Mouse (Mus musculus): ENCODE results near the gene 4930503B20Rik. TPM values are rescaled to one million over a fixed set of nuclear protein-coding genes. Genes with fewer than 3 reads are reported as not detected.
A peak's percentile ranks its signal among the peaks of the same experiment; 100 is the strongest.

Gene 4930503B20Rik
- polyA plus RNA-seq, 1 experiment from 2014 or later = 0.12 TPM

GRCm38 (mm10) chr3:146650716-146651115, 401 bp downstream of the 4930503B20Rik start:
- Histone ChIP-seq H3K4me3 (no peak overlapping the region), H3K9me3 (no peaks in the 10 kb centered on the region), H3K4me1 (0 out of 2 replicates have a peak, but pooled peaks cover 4% of the 10 kb centered on the region), H3K36me3 (no peaks in the 10 kb centered on the region), H3K4me2 (no peak overlapping the region), H3K9ac (no peak overlapping the region), H3K27me3 (no peaks in the 10 kb centered on the region), H3K27ac (no peak overlapping the region)
- no peak for ATAC-seq (ENCODE audit: borderline replicate concordance, extremely low read depth, low FRiP score, low TSS enrichment)
- WGBS = 81% methylated on average over 10 of the region's 10 CpGs

GRCm38 (mm10) chr3:146649311-146649894, 1.7 kb downstream of the 4930503B20Rik start:
- 68% methylated on average over 10 of the region's 10 CpGs for WGBS

GRCm38 (mm10) chr3:146641818-146642427, 9.2 kb downstream of the 4930503B20Rik start:
- no peak overlapping the region for H3K4me3 ChIP-seq
- no peaks in the 10 kb centered on the region for H3K36me3 ChIP-seq
- peak; percentile 55; the same call in 1 of the 2 replicates for ATAC-seq (ENCODE audit: borderline replicate concordance, extremely low read depth, low FRiP score, low TSS enrichment)
- WGBS = 41% methylated on average over 4 of the region's 4 CpGs
- no peak overlapping the region for H3K9ac ChIP-seq
- H3K27me3 ChIP-seq = no peaks in the 10 kb centered on the region
- no peaks in the 10 kb centered on the region for H3K9me3 ChIP-seq
- peaks cover 9% of the 10 kb centered on the region; the same call in 1 of the 2 replicates for H3K4me1 ChIP-seq
- no peak overlapping the region for H3K4me2 ChIP-seq
- no peak overlapping the region for H3K27ac ChIP-seq

More at GRCm38 (mm10) chr3:146649311-146649894, 1.7 kb downstream of the 4930503B20Rik start:
- H3K4me1 ChIP-seq = 0 out of 2 replicates have a peak, but pooled peaks cover 4% of the 10 kb centered on the region
- H3K4me2 ChIP-seq = no peak overlapping the region
- ATAC-seq (ENCODE audit: borderline replicate concordance, extremely low read depth, low FRiP score, low TSS enrichment) = no peak
- H3K9me3 ChIP-seq = no peaks in the 10 kb centered on the region
- H3K4me3 ChIP-seq = no peak overlapping the region
- H3K36me3 ChIP-seq = no peaks in the 10 kb centered on the region
- H3K27me3 ChIP-seq = no peaks in the 10 kb centered on the region
- H3K9ac ChIP-seq = no peak overlapping the region
- H3K27ac ChIP-seq = no peak overlapping the region

- Histone ChIP-seq H3K27me3 (no peaks in the 10 kb centered on the region), H3K27ac (no peak overlapping the region), H3K36me3 (no peaks in the 10 kb centered on the region), H3K9me3 (no peaks in the 10 kb centered on the region), H3K4me2 (no peak overlapping the region), H3K4me3 (no peak overlapping the region), H3K9ac (no peak overlapping the region), H3K4me1 (no peaks in the 10 kb centered on the region)
- ATAC-seq (ENCODE audit: borderline replicate concordance, extremely low read depth, low FRiP score, low TSS enrichment) = no peak
- WGBS = 82% methylated on average over 5 of the region's 5 CpGs
Observed at GRCm38 (mm10) chr3:146632506-146632905, 18.6 kb downstream of the 4930503B20Rik start.

- Histone ChIP-seq H3K9me3 (no peaks in the 10 kb centered on the region), H3K4me1 (no peaks in the 10 kb centered on the region), H3K27me3 (no peaks in the 10 kb centered on the region), H3K4me3 (no peak overlapping the region), H3K36me3 (no peaks in the 10 kb centered on the region), H3K9ac (no peak overlapping the region), H3K27ac (no peak overlapping the region), H3K4me2 (no peak overlapping the region)
- ATAC-seq (ENCODE audit: borderline replicate concordance, extremely low read depth, low FRiP score, low TSS enrichment) = no peak
- WGBS = 63% methylated on average over 8 of the region's 8 CpGs
Observed at GRCm38 (mm10) chr3:146628227-146628982, 22.7 kb downstream of the 4930503B20Rik start.

- Histone ChIP-seq H3K9me3 (no peaks in the 10 kb centered on the region), H3K27ac (no peak overlapping the region), H3K9ac (no peak overlapping the region), H3K4me2 (no peak overlapping the region), H3K36me3 (no peaks in the 10 kb centered on the region), H3K4me3 (no peak overlapping the region), H3K27me3 (no peaks in the 10 kb centered on the region), H3K4me1 (no peaks in the 10 kb centered on the region)
- WGBS = 82% methylated on average over 4 of the region's 4 CpGs
- ATAC-seq (ENCODE audit: borderline replicate concordance, extremely low read depth, low FRiP score, low TSS enrichment) = no peak
Observed at GRCm38 (mm10) chr3:146625766-146626165, 25.4 kb downstream of the 4930503B20Rik start.

GRCm38 (mm10) chr3:146621966-146622365, 29.2 kb downstream of the 4930503B20Rik start:
- no peak overlapping the region for H3K4me3 ChIP-seq
- ATAC-seq (ENCODE audit: borderline replicate concordance, extremely low read depth, low FRiP score, low TSS enrichment) = no peak
- 85% methylated on average over 11 of the region's 11 CpGs for WGBS
- no peak overlapping the region for H3K4me2 ChIP-seq
- no peaks in the 10 kb centered on the region for H3K4me1 ChIP-seq
- no peaks in the 10 kb centered on the region for H3K27me3 ChIP-seq
- H3K27ac ChIP-seq = no peak overlapping the region
- H3K9me3 ChIP-seq = no peaks in the 10 kb centered on the region
- H3K9ac ChIP-seq = no peak overlapping the region
- no peaks in the 10 kb centered on the region for H3K36me3 ChIP-seq

GRCm38 (mm10) chr3:146620555-146621249, 30.4 kb downstream of the 4930503B20Rik start:
- Histone ChIP-seq H3K9ac (no peak overlapping the region), H3K4me1 (no peaks in the 10 kb centered on the region), H3K27me3 (no peaks in the 10 kb centered on the region), H3K36me3 (no peaks in the 10 kb centered on the region), H3K4me3 (no peak overlapping the region), H3K27ac (no peak overlapping the region), H3K4me2 (no peak overlapping the region), H3K9me3 (no peaks in the 10 kb centered on the region)
- 76% methylated on average over 14 of the region's 14 CpGs for WGBS
- ATAC-seq (ENCODE audit: borderline replicate concordance, extremely low read depth, low FRiP score, low TSS enrichment) = no peak

- 80% methylated on average over 10 of the region's 10 CpGs for WGBS
Observed at GRCm38 (mm10) chr3:146620101-146620500, 31.0 kb downstream of the 4930503B20Rik start.

GRCm38 (mm10) chr3:146618357-146618756, 32.8 kb downstream of the 4930503B20Rik start:
- H3K27ac ChIP-seq = no peak overlapping the region
- H3K4me3 ChIP-seq = no peak overlapping the region
- 51% methylated on average over 4 of the region's 4 CpGs for WGBS
- H3K4me2 ChIP-seq = no peak overlapping the region
- no peaks in the 10 kb centered on the region for H3K9me3 ChIP-seq
- H3K36me3 ChIP-seq = no peaks in the 10 kb centered on the region
- no peak overlapping the region for H3K9ac ChIP-seq
- no peak for ATAC-seq (ENCODE audit: borderline replicate concordance, extremely low read depth, low FRiP score, low TSS enrichment)
- no peaks in the 10 kb centered on the region for H3K4me1 ChIP-seq
- no peaks in the 10 kb centered on the region for H3K27me3 ChIP-seq

More at GRCm38 (mm10) chr3:146620101-146620500, 31.0 kb downstream of the 4930503B20Rik start:
- H3K4me3 ChIP-seq = no peak overlapping the region
- H3K4me1 ChIP-seq = no peaks in the 10 kb centered on the region
- no peak overlapping the region for H3K9ac ChIP-seq
- ATAC-seq (ENCODE audit: borderline replicate concordance, extremely low read depth, low FRiP score, low TSS enrichment) = no peak
- H3K36me3 ChIP-seq = no peaks in the 10 kb centered on the region
- no peak overlapping the region for H3K4me2 ChIP-seq
- H3K27ac ChIP-seq = no peak overlapping the region
- no peaks in the 10 kb centered on the region for H3K27me3 ChIP-seq
- H3K9me3 ChIP-seq = no peaks in the 10 kb centered on the region

GRCm38 (mm10) chr3:146617946-146618345, 33.2 kb downstream of the 4930503B20Rik start:
- Histone ChIP-seq H3K4me3 (no peak overlapping the region), H3K36me3 (no peaks in the 10 kb centered on the region), H3K9ac (no peak overlapping the region), H3K4me2 (no peak overlapping the region), H3K9me3 (no peaks in the 10 kb centered on the region), H3K27ac (no peak overlapping the region), H3K27me3 (no peaks in the 10 kb centered on the region), H3K4me1 (no peaks in the 10 kb centered on the region)
- ATAC-seq (ENCODE audit: borderline replicate concordance, extremely low read depth, low FRiP score, low TSS enrichment) = no peak

Data from lung, embryonic 15.5 days (tissue).